Mouse (Mus musculus) cerebellum, adult 11 months (tissue): ENCODE results near the gene Chn2.
"Not testable (repeated sequence)": the region's sequence is repeated elsewhere in the genome, so short reads cannot be mapped to it uniquely, and the experiment has no call there.

Experiments used
- DNase-seq: peaks from one replicate; pipeline ENCODE4 v3.0.0; 2022

The Chn2 gene

DNA sequence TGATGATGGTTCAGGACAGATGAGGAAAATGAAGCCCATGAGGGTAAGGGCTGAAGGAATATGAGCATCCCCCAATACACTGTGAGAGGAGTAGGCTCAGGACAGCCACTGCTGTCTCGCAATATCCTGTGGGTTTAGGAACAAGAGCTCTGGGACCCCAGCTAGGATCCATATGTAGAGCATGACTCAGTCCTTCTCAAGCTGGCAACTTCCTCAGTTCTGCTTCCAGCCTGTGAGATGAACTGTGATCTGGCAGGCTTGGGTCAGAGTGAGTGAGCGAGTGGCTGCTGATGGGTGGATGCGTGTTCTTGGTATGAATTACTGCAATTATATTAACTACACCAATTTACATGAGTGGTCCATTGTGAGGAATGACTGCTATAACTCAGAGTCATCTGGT is 121.3 kb downstream of the Chn2 start:
- peak; percentile 34 for DNase-seq

- DNase-seq: no peak
These were observed 121.9 kb downstream of the Chn2 start for GRCm38 (mm10) chr6:54161246-54161645.

DNA sequence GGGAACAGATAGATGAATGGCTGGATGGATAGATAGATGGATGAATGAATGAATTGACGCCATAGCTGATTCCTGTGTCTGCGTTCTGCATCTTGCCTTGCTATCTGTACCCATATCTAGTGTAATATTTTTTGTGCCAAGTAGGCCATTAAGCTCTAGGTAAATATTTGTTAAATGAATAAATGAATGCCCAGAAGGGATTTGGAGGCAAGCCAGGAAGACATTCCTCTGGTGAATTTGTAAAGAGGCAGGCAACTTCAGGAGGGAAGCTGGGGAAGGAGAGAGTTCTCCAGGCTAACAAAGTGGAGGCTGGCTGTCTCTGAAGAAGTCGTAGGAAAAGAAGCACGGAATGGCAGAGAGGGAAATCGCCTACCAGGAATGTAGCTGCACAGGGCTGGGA is 123.0 kb downstream of the Chn2 start:
- DNase-seq: no peak

GRCm38 (mm10) chr6:54162786-54163185 is 123.4 kb downstream of the Chn2 start:
- DNase-seq: no peak

- DNase-seq: no peak
These were observed 124.3 kb downstream of the Chn2 start for GRCm38 (mm10) chr6:54163702-54164101.

DNA sequence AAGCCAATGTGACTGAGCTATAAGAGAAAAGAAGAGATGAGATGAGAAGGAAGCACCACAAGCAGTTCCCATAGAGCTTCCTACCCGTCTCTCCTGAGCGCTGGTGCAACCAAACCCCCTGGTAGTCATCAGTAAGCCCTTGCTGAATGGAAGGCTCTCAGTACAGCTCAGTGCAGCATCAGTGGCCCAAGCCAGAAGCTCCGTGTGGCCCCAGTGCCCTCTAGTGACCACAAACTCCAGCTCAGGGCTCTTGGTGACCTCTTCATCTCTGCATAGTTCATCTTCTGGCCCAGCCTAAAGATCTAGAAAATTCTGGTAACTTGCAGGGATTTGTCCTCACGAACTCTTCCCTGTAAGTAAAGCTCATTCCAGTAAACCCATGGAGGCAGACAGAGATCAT is 125.4 kb downstream of the Chn2 start:
- DNase-seq: peak; percentile 61

GRCm38 (mm10) chr6:54165246-54165645 is 125.9 kb downstream of the Chn2 start:
- DNase-seq: no peak

DNA sequence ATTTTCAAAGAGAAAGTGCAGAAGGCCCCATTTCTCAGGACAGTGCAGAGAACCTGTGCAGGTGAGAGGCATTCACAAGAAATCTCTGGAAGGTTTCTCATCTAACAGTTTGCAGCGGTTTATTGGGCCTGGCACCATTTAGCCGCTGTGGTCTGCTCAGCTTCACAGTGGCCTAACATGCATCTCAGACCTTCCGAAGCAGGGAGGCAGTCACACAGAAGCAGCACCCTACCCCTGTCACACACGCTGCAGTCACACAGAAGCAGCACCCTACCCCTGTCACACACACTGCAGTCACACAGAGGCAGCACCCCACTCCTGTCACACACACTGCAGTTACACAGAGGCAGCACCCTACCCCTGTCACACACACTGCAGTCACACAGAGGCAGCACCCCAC is 126.5 kb downstream of the Chn2 start:
- no peak for DNase-seq

DNA sequence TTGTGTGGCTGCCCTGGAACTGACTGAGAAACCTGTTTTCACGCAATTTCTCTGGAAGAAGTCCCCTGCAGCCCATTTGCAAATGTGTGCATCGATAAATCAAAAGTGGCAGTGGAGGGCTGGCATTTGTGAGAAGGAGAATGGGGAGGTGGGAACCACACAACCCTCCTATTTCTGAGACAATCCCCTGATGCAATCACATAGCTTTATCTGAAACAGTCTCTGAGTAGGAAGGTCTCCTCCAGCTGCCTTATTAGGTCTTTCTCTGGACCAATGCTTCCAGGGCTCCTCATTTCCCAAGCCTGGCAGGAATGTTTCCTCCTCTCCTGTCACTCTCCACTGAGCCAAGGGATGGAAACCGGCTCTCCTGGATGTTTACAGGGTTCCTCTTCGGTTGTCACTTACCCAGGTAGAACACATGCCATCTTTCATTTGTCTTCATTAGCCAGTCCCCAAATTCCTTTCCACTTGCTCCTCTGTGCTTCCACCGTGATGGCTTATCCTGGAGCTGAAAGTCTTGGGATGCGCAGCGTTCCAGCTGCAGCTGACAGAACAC is 127.7 kb downstream of the Chn2 start:
- DNase-seq: no peak

GRCm38 (mm10) chr6:54170286-54170894 is 131.0 kb downstream of the Chn2 start:
- no peak for DNase-seq

DNA sequence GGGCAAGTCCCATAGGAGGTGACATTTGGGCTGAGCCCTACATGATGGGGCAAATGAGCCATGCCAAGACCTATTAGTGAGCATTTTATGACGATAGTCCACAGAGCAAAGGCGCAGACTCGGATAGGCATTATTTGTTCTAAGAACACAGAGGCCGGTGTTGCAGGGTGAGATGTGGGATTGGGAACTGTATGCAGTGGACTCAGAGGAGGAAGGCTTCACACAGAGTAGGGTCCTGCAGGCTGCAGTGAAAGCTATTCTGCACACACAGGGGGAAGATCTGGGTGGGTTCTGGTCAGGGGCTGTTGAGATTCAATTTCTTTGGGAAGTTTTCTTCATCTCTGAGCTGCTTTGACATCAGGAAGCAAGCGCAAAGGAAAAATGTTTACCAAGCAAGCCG is 132.0 kb downstream of the Chn2 start:
- DNase-seq: no peak

GRCm38 (mm10) chr6:54175473-54176215 is 136.3 kb downstream of the Chn2 start:
- DNase-seq: no peak

DNA sequence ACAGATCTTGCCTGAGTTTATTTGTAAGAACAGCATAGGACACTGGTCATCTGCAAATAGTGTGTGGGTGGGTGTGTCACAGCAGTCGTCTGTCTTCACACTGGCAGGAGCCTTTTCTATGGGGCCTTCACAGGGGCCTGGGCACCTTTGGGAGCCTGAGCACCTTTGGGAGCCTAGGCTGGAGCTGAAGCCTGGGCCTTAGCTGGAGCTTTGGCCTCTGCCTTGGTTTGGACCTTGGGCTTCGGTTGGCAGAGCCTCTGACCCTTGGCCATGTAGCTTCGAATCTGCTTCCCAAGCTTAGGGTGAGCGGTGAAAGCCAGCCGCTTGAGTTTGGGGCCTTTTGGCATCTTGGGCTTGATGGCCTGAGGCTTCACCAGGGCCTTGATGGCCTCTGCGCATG is 137.7 kb downstream of the Chn2 start:
- DNase-seq: not testable (repeated sequence)

DNA sequence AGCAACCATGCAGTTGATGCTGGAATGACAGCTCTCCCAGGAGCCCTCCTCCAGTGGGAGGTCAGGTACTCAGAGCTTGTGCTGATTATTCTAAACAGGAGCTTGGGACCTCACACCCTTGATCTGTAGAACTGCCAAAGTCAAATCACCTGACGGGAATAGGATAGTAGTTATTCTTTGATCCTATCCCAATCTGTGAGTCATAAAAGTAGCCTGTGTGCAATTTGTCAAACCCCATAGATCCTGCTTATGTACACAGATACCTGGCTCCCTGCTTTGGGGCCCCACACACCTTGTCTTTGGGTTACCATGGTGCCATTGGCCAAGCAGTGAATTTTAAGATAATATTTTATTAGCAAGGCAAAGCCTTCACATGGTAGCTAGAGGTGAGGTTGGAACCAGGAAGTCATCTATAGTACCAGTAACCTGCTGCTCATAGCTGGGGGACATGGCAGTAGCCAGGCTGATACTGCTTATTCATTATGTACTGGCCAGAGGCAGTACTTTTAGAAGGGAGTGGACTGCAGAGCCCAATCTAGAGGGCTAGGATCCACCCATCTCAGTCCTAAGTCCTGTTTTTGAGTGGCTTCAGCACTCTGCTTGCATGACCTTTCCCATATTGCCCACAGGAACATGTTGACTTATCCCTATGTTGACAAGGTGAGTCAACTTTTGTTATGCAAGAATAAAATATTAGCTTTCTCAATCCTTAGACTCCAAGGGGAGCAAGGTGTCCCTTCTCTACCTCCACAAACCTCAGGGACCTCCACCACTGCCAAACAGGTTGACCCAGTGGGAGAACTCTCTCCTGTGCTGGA is 139.9 kb downstream of the Chn2 start:
- DNase-seq: no peak

GRCm38 (mm10) chr6:54179874-54180212 is 140.5 kb downstream of the Chn2 start:
- no peak for DNase-seq

DNA sequence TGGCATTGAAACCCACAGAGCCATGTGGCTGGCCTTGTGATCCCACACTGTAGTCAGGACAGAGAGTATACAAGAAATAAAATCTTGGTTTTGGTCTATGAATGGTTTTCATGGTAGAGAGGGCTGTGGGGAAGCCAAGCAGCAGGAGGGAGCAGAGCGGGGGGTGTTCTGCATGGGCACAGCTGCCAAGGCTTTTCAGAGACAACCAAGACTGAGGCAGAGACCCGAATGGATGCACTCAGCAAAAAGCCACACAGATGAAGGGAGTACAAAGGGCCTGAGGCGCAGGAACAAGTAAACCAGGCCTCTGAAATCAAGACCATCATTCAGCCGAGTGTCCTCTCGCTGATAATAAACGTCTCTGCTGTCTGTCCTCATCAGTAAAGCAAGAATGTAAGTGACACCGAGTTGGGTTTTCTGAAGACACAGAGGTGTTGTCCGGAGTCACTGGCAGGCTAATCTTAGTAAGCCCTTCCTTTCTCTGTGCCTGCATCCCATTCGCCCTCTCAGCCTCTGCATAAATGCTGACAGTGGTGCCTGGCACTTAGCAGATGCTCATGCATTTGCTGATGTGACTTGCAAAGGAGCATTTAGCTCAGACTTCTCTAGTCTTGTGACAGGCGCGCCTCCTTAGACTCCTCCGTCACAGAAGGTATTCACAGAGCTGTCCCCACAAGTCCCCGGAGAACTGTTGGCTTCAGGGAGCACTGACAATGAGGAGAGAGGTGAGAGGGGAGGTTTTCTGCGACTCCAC is 144.6 kb downstream of the Chn2 start:
- no peak for DNase-seq

DNA sequence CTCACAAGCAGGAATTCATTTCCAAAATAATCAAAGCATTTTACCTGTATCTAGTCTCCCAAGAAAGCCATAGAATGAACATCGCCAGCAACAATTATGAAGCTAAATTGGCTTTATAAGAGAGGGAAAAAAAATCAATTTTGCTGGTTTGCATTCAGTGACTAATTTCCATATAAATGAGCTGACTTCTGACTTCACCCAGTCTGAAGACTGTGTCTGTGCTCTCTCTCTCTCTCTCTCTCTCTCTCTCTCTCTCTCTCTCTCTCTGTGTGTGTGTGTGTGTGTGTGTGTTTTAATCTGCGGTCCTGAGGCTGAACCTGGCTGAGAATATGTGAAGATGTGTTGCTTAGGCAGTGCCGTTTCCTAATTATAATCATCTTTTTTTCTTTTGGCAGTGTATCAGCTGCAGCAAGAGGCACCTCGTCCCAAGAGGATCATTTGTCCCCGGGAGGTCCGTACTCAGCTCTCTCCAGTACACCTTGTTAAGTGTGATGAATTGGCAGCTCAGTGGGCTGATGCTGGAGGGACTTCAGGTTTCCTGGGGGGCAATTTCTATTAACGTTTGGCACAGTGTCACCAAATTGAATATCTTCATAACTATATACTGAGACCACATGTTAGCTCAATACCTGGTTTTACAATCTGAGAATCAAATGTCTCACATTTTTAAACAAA is 154.4 kb downstream of the Chn2 start:
- no peak for DNase-seq

DNA sequence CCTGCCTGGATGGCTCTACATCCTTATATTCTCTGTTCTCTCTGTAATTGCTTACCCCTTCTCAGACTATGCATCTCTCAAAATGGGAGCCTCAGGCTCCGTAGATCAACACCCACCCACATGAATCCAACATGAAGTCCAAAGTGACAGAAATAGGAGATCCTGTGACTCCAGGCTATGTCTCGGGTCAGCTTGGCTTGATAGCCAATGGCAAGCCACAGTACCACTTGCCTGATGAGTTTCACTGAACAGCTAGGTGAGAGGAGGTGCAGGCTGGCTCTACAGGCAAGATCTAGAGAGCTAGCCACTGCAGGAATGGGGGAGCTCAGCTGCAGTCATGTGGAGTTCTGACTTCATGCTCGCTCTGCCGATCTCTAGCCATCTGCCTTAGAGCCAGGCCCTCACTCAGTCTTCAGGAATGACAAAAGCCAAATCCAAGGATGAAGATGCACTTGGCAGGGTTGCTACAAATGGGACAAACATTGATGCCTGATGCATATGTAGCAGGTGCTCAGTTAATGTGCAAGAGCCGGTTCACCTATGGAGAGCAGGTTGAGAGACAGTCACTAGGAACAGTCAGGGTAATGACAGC is 158.6 kb downstream of the Chn2 start:
- DNase-seq: no peak

DNA sequence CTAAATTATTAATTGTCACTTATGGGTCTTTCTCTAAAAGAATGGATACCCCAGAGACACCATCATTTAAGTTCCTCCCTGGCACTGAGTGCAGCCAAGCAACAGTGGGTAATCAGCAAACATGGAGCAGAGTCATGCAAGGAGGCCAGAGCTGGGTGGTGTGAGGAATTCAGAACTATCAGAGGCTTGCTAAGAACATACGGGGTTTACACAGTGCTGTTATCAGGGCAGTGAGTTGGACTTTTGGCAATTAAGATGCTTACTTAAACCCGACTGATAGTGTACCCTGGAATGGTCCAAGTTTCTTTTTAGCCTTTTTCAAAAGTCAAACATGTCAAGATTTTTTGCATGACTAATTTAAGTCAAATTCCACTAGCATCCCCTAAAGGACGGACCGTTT is 160.2 kb downstream of the Chn2 start:
- DNase-seq: no peak

DNA sequence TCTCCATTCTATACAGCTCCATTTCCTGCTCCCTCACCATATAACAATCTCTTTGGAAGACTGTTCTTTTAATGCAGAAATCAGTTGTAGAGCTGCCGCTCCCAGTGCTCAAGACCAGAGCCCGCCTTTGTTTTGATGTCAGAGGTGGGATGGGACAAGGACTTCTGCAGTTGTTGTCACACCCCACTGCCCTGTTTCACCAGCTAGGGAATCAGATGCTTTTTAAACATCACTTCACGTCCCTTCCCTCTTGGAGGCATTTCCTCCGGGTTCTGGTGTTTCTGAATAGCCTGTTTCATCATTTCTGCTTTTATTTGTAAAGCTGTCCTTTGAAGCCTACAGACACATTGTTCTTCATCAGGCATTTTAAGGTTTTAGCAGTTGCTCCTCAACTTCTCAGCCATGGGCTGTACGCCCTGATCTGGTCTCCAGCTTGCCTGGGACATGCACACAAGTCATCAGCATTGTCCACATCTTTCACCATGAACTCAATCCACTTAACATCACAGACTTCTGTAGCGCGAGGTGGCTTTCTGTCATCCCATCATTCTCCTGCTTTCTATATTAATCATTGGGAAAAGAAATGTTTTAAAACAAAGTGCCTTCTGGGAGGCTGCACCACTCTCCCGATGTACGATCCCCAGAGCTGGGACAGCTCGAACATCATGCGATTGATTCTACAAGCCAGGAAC is 160.8 kb downstream of the Chn2 start:
- DNase-seq: no peak

DNA sequence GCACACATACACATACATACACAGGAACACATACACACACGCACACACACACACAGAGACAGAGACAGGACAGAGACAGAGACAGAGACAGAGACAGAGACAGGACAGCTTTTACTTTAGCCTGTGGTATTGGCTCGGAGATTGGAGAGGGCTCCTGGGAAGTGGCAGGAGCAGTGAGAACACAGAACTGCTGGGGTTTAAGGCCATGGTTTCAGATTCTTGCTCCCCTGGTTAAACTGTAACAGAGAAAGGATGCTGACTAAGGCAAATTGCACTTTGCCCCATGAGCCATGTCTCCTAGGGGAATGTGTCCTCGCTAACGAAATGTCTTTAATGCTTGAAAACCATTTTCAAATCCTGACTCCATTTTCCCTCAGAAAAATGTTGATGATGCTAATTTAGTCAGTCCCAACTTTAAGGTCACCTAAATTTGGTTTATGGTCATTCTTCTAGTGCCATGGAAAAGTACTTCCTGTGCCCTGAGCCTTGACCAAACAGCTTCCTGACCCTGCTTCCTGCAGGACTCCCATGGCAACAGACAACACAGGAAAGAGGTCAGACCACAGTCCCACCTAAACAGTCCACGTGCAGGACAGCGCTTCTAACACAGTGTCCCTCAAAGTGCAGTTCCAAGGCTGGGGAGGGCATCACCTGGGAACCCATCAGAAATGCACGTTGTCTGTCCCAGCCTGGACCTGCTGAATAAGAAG is 163.1 kb downstream of the Chn2 start:
- DNase-seq: no peak
